Mouse (Mus musculus): Measurements from ENCODE around the gene Vmn1r119. TPM values are rescaled to one million over a fixed set of nuclear protein-coding genes. Genes with fewer than 3 reads are reported as not detected.
"Not testable (repeated sequence)": the region's sequence is repeated elsewhere in the genome, so short reads cannot be mapped to it uniquely, and the experiment has no call there.

Gene Vmn1r119
- polyA plus RNA-seq (2015; fragmentation: Nextera tagmentation; extraction: Ambion mirVana): not detected in 2 replicates

- H3K27ac ChIP-seq (ENCODE audit: low read depth, low read length); H3K36me3 ChIP-seq (ENCODE audit: control insufficient read depth, insufficient read depth, low read length); H3K27me3 ChIP-seq (replicated peaks; ENCODE audit: control insufficient read depth, insufficient read depth, low read length); H3K4me1 ChIP-seq (ENCODE audit: control insufficient read depth, insufficient read depth, low read depth, low read length); H3K9me3 ChIP-seq (ENCODE audit: control insufficient read depth, low read length); ATAC-seq; H3K4me2 ChIP-seq (ENCODE audit: low read length); H3K9ac ChIP-seq (ENCODE audit: low read depth, low read length); H3K4me3 ChIP-seq (ENCODE audit: low read length): not testable (repeated sequence)
- WGBS: no CpG with 5 or more reads among the region's 2 CpGs
Observed at GRCm38 (mm10) chr7:21012355-21012754, at the start of gene Vmn1r119. TSS of gene Vmn1r119 (minus strand) at chr7:21012455.

- not testable (repeated sequence) for H3K36me3 ChIP-seq (ENCODE audit: control insufficient read depth, insufficient read depth, low read length); H3K9me3 ChIP-seq (ENCODE audit: control insufficient read depth, low read length); H3K27ac ChIP-seq (ENCODE audit: low read depth, low read length); ATAC-seq; H3K9ac ChIP-seq (ENCODE audit: low read depth, low read length); H3K27me3 ChIP-seq (replicated peaks; ENCODE audit: control insufficient read depth, insufficient read depth, low read length); H3K4me2 ChIP-seq (ENCODE audit: low read length); H3K4me3 ChIP-seq (ENCODE audit: low read length); H3K4me1 ChIP-seq (ENCODE audit: control insufficient read depth, insufficient read depth, low read depth, low read length)
- 81% methylated on average over 1 of the region's 1 CpGs for WGBS
Observed at GRCm38 (mm10) chr7:21053684-21054083, 41.4 kb upstream of the Vmn1r119 start, which contains the start of gene Vmn1r120. TSS of gene Vmn1r120 (minus strand) at chr7:21053784.

Other genes starting within 250 kb of the Vmn1r119 start
- gene Vmn1r112, start 241.3 kb downstream of the Vmn1r119 start, polyA plus RNA-seq (2015; fragmentation: Nextera tagmentation; extraction: Ambion mirVana): not detected in 2 replicates
- not detected in 2 replicates for gene Vmn1r113, start 225.2 kb downstream of the Vmn1r119 start, polyA plus RNA-seq (2015; fragmentation: Nextera tagmentation; extraction: Ambion mirVana)
- gene Vmn1r114, start 200.3 kb downstream of the Vmn1r119 start, polyA plus RNA-seq (2015; fragmentation: Nextera tagmentation; extraction: Ambion mirVana): not detected in 2 replicates
- gene Vmn1r115, start 167.5 kb downstream of the Vmn1r119 start, polyA plus RNA-seq (2015; fragmentation: Nextera tagmentation; extraction: Ambion mirVana): not detected in 2 replicates
- gene Vmn1r116, start 140.2 kb downstream of the Vmn1r119 start, polyA plus RNA-seq (2015; fragmentation: Nextera tagmentation; extraction: Ambion mirVana): not detected in 2 replicates
- gene Vmn1r117, start 128.3 kb downstream of the Vmn1r119 start, polyA plus RNA-seq (2015; fragmentation: Nextera tagmentation; extraction: Ambion mirVana): not detected in 2 replicates
- not detected in 2 replicates for gene Vmn1r118, start 100.1 kb downstream of the Vmn1r119 start, polyA plus RNA-seq (2015; fragmentation: Nextera tagmentation; extraction: Ambion mirVana)
- not detected in 2 replicates for gene Vmn1r120, start 41.3 kb upstream of the Vmn1r119 start, polyA plus RNA-seq (2015; fragmentation: Nextera tagmentation; extraction: Ambion mirVana)
- gene Vmn1r121, start 86.1 kb upstream of the Vmn1r119 start, polyA plus RNA-seq (2015; fragmentation: Nextera tagmentation; extraction: Ambion mirVana): not detected in 2 replicates
- not detected in 2 replicates for gene Vmn1r122, start 121.7 kb upstream of the Vmn1r119 start, polyA plus RNA-seq (2015; fragmentation: Nextera tagmentation; extraction: Ambion mirVana)
- gene Vmn1r123, start 149.7 kb upstream of the Vmn1r119 start, polyA plus RNA-seq (2015; fragmentation: Nextera tagmentation; extraction: Ambion mirVana): not detected in 2 replicates
- not detected in 2 replicates for gene Gm5157, start 178.0 kb upstream of the Vmn1r119 start, polyA plus RNA-seq (2015; fragmentation: Nextera tagmentation; extraction: Ambion mirVana)
- not detected in 2 replicates for gene Vmn1r124, start 248.2 kb upstream of the Vmn1r119 start, polyA plus RNA-seq (2015; fragmentation: Nextera tagmentation; extraction: Ambion mirVana)

Measured in hindbrain, embryonic 16.5 days (tissue).